Mouse (Mus musculus) lung, adult 2 months (tissue): Measurements from ENCODE around the gene Gm20696.

Source experiments
- CTCF ChIP-seq: fragments of 200-500 bp; IDR thresholded peaks from 2 replicates; pipeline ENCODE4 v1.5.1; 2011; ENCODE audit warnings: mild to moderate bottlenecking, low read length, control low read depth; ENCODE audit not compliant: insufficient read depth
- POLR2A ChIP-seq: fragments of 200-500 bp; IDR thresholded peaks from 2 replicates; pipeline ENCODE4 v1.6.1; 2011; ENCODE audit warnings: low read depth, mild to moderate bottlenecking, control low read depth, low read length, borderline replicate concordance; ENCODE audit errors: extremely low read depth

DNA sequence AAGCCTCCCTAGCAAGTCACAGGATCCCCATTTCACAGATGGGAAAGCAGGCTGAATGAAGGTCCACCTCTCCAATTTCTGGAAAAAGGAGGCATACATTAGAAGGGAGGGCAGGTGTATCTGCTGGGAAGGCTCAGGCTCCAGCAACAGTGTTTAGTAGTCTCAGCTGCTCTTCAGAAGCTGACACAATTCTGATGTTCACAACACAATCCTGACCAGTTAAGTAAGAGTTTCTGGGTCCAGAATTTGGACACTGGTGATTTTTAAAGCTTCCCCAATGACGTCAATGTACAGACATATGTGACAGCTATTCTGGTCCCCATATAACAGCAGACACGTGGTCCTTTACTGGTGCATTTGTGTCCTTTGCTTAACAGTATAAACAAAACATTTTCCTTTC lies 313.2 kb downstream of the Gm20696 start:
- TF ChIP-seq CTCF (no peak), POLR2A (no peak)
